Mouse (Mus musculus) embryonic facial prominence, embryonic 14.5 days (tissue): Measurements from ENCODE around the gene Pdia2. TPM values are rescaled to one million over a fixed set of nuclear protein-coding genes. Genes with fewer than 3 reads are reported as not detected.

ENCODE experiments used
- ATAC-seq: fragments of 200-750 bp; cut with Nextera tagmentation; 2 replicates; pipeline ENCODE4 v1.8.0; 2017; ENCODE audit warnings: low read depth, moderate number of reproducible peaks, moderate TSS enrichment
- DNase-seq: peaks from one replicate; pipeline ENCODE4 v3.0.0-alpha.2; 2015; ENCODE audit warnings: low spot score
- H3K27ac ChIP-seq: fragments of 300-500 bp; sonication (generic); replicated peaks from 2 replicates; pipeline ENCODE4 v1.5.1; 2014; ENCODE audit warnings: low read depth, mild to moderate bottlenecking, low read length, moderate library complexity
- H3K27me3 ChIP-seq: fragments of 300-500 bp; sonication (generic); replicated peaks from 2 replicates; pipeline ENCODE4 v1.6.1; 2014; ENCODE audit warnings: low read length; ENCODE audit not compliant: control insufficient read depth, insufficient read depth
- H3K36me3 ChIP-seq: fragments of 300-500 bp; sonication (generic); 2 replicates; pipeline ENCODE4 v1.6.1; 2014; ENCODE audit warnings: low read length, mixed read lengths; ENCODE audit not compliant: control insufficient read depth, insufficient read depth
- H3K4me1 ChIP-seq: fragments of 300-500 bp; sonication (generic); 2 replicates; pipeline ENCODE4 v1.6.1; 2014; ENCODE audit warnings: antibody characterized with exemption, low read length; ENCODE audit not compliant: control insufficient read depth, insufficient read depth
- H3K4me2 ChIP-seq: fragments of 300-500 bp; sonication (generic); 2 replicates; pipeline ENCODE4 v1.6.1; 2014; ENCODE audit warnings: low read depth, mild to moderate bottlenecking, low read length, moderate library complexity, mixed read lengths
- H3K4me3 ChIP-seq: fragments of 300-500 bp; sonication (generic); 2 replicates; pipeline ENCODE4 v1.5.1; 2014; ENCODE audit warnings: low read depth, mild to moderate bottlenecking, low read length
- H3K9ac ChIP-seq: fragments of 300-500 bp; sonication (generic); 2 replicates; pipeline ENCODE4 v1.6.1; 2014; ENCODE audit warnings: low read depth, mild to moderate bottlenecking, low read length, moderate library complexity, mixed read lengths
- H3K9me3 ChIP-seq: fragments of 300-500 bp; sonication (generic); 2 replicates; pipeline ENCODE4 v1.6.1; 2016; ENCODE audit warnings: low read length; ENCODE audit not compliant: control insufficient read depth
- WGBS: fragments of 180-500 bp; shearing (Covaris S2); extraction: QIAGEN DNeasy Blood & Tissue Kit; methylation state at CpG from one replicate; pipeline ENCODE4 v1.1.7; 2014; 5-methylcytosine and 5-hydroxymethylcytosine counted together
- polyA plus RNA-seq: library from polyadenylated mRNA; unstranded; fragments of >200 nt; fragmentation: Nextera tagmentation; extraction: Ambion mirVana; gene quantifications from 2 replicates; pipeline ENCODE4 v1.2.1, GENCODE M21; 2014

Gene Pdia2
- polyA plus RNA-seq, 1 experiment from 2014 or later, result 0.85 TPM

DNA sequence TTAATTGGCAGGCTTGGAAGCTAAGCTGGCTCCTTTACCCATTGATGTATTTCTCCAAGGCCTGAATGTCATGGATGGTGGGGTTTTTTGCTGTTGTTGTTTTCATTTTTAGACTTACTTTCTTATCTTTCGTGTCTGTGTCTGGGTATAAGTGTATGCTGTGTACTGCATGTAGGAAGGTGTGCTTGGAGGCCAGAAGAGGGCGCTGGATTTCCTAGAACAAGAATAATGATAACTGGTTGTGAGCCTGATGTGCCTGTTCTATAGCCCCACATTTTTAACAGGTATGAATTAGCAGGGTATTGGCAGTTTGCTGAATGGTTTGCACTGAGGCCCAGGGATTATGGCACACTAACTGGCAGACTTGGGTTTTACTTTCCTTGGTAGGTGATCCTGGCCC lies 49.8 kb downstream of the Pdia2 start:
- 83% methylated on average over 2 of the region's 2 CpGs for WGBS
- Histone ChIP-seq H3K36me3 (peaks cover 80% of the 10 kb centered on the region), H3K9me3 (peaks cover 7% of the 10 kb centered on the region; the same call in 1 of the 2 replicates), H3K27me3 (no peaks in the 10 kb centered on the region), H3K4me2 (no peak overlapping the region), H3K9ac (no peak overlapping the region), H3K4me1 (no peaks in the 10 kb centered on the region), H3K27ac (no peak overlapping the region), H3K4me3 (no peak overlapping the region)
- DNase-seq, result no peak
- ATAC-seq, result no peak

Other genes starting within 250 kb of the Pdia2 start
- 0.16 TPM in 1 of 2 replicates, not detected in the other for gene A930017K11Rik, start 246.5 kb downstream of the Pdia2 start, polyA plus RNA-seq
- gene Capn15, start 213.3 kb downstream of the Pdia2 start, polyA plus RNA-seq, result 25.2 and 25.8 TPM in 2 replicates
- 15.8 and 17.7 TPM in 2 replicates for gene Rab11fip3, start 129.5 kb downstream of the Pdia2 start, polyA plus RNA-seq
- 15.7 and 18.5 TPM in 2 replicates for gene Decr2, start 108.8 kb downstream of the Pdia2 start, polyA plus RNA-seq
- gene Nme4, start 103.5 kb downstream of the Pdia2 start, polyA plus RNA-seq, result 77.2 and 92.4 TPM in 2 replicates
- 2.1 and 3.0 TPM in 2 replicates for gene Tmem8, start 85.8 kb downstream of the Pdia2 start, polyA plus RNA-seq
- gene Mrpl28, start 75.6 kb downstream of the Pdia2 start, polyA plus RNA-seq, result 177 and 183 TPM in 2 replicates
- gene Axin1, start 60.4 kb downstream of the Pdia2 start, polyA plus RNA-seq, result 10.7 and 12.9 TPM in 2 replicates
- 8.5 and 13.2 TPM in 2 replicates for gene Rgs11, start 3.9 kb upstream of the Pdia2 start, polyA plus RNA-seq
- gene Arhgdig, start 8.7 kb upstream of the Pdia2 start, polyA plus RNA-seq, result 34.0 and 39.2 TPM in 2 replicates
- 39.4 and 42.3 TPM in 2 replicates for gene Fam234a, start 45.2 kb upstream of the Pdia2 start, polyA plus RNA-seq
- 77.8 and 83.3 TPM in 2 replicates for gene Luc7l, start 53.8 kb upstream of the Pdia2 start, polyA plus RNA-seq
- gene Neurl1b, start 215.7 kb upstream of the Pdia2 start, polyA plus RNA-seq, result 0.85 and 1.0 TPM in 2 replicates